Mouse (Mus musculus) MEL (cell line): ENCODE results near the gene Cdk12. TPM values are rescaled to one million over a fixed set of nuclear protein-coding genes. Genes with fewer than 3 reads are reported as not detected.

Experiments
- DNase-seq: peaks from one replicate; pipeline ENCODE4 v3.0.0; 2011; ENCODE audit warnings: low read depth, low spot score
- H3K27ac ChIP-seq: 2 replicates; pipeline ENCODE4 v1.5.1; 2012; ENCODE audit warnings: low read depth, mild to moderate bottlenecking, control low read depth, low read length, moderate library complexity; ENCODE audit not compliant: control insufficient read depth
- H3K27me3 ChIP-seq, 2 experiments: fragments of 150-350 bp in 1 of 2; sonication (generic) in 1 of 2; 2 replicates each; pipeline ENCODE4 v1.6.1; 2012; ENCODE audit warnings: low read length in 2 of 2, mild to moderate bottlenecking in 2 of 2, improper control_type of control experiment in 1 of 2, moderate library complexity in 1 of 2; ENCODE audit not compliant: insufficient read depth in 2 of 2, control insufficient read depth in 1 of 2
- H3K36me3 ChIP-seq, 2 experiments: 2 replicates each; pipeline ENCODE4 v1.6.1; 2012 to 2014; ENCODE audit warnings: low read length in 2 of 2, improper control_type of control experiment in 1 of 2, inconsistent platforms in 1 of 2, mild to moderate bottlenecking in 1 of 2; ENCODE audit not compliant: insufficient read depth in 2 of 2, control insufficient read depth in 1 of 2
- H3K4me1 ChIP-seq, 2 experiments: fragments of 150-350 bp in 1 of 2; sonication (generic) in 1 of 2; 2 replicates each; pipeline ENCODE4 v1.6.1; 2012; ENCODE audit warnings: low read length in 2 of 2, improper control_type of control experiment in 1 of 2, mild to moderate bottlenecking in 1 of 2; ENCODE audit not compliant: insufficient read depth in 2 of 2, control insufficient read depth in 1 of 2
- H3K4me3 ChIP-seq, 2 experiments: fragments of 150-350 bp in 1 of 2; sonication (generic) in 1 of 2; 2 replicates each; pipeline ENCODE4 v1.5.1; 2012; ENCODE audit warnings: low read depth in 2 of 2, low read length in 2 of 2, mild to moderate bottlenecking in 2 of 2, moderate library complexity in 2 of 2, control low read depth in 1 of 2, improper control_type of control experiment in 1 of 2; ENCODE audit not compliant: control insufficient read depth in 1 of 2, insufficient read depth in 1 of 2
- H3K79me2 ChIP-seq: 2 replicates; pipeline ENCODE4 v1.6.1; 2012; ENCODE audit warnings: mild to moderate bottlenecking, low read length, moderate library complexity; ENCODE audit not compliant: control insufficient read depth, poor library complexity, insufficient read depth
- H3K9ac ChIP-seq: 2 replicates; pipeline ENCODE4 v1.6.1; 2012; ENCODE audit warnings: low read depth, mild to moderate bottlenecking, control low read depth, low read length, moderate library complexity; ENCODE audit not compliant: control insufficient read depth, poor library complexity, severe bottlenecking
- H3K9me3 ChIP-seq: fragments of 150-350 bp; sonication (generic); replicated peaks from 2 replicates; pipeline ENCODE4 v1.6.1; 2012; ENCODE audit warnings: mild to moderate bottlenecking, low read length, improper control_type of control experiment, moderate library complexity; ENCODE audit not compliant: insufficient read depth
- BHLHE40 ChIP-seq: IDR thresholded peaks from 2 replicates; pipeline ENCODE4 v1.6.1; 2012; ENCODE audit warnings: low read depth, mild to moderate bottlenecking, inconsistent platforms, low read length, improper control_type of control experiment, borderline replicate concordance
- CHD1 ChIP-seq: IDR thresholded peaks from 2 replicates; pipeline ENCODE4 v1.6.1; 2012; ENCODE audit warnings: low read depth, mild to moderate bottlenecking, inconsistent platforms, low read length, improper control_type of control experiment
- CHD2 ChIP-seq: IDR thresholded peaks from 2 replicates; pipeline ENCODE4 v1.6.1; 2011; ENCODE audit warnings: low read length, improper control_type of control experiment
- E2F4 ChIP-seq: IDR thresholded peaks from 2 replicates; pipeline ENCODE4 v1.6.1; 2011; ENCODE audit warnings: low read depth, low read length, improper control_type of control experiment, borderline replicate concordance
- ELF1 ChIP-seq: IDR thresholded peaks from 2 replicates; pipeline ENCODE4 v1.6.1; 2014; ENCODE audit warnings: low read depth, mild to moderate bottlenecking, inconsistent platforms, low read length, improper control_type of control experiment, moderate library complexity
- EP300 ChIP-seq, 2 experiments: IDR thresholded peaks; 2 replicates each; pipeline ENCODE4 v1.6.1; 2011; ENCODE audit warnings: improper control_type of control experiment in 2 of 2, low read length in 2 of 2, low read depth in 1 of 2, mild to moderate bottlenecking in 1 of 2
- GABPA ChIP-seq: IDR thresholded peaks from 2 replicates; pipeline ENCODE4 v1.6.1; 2012; ENCODE audit warnings: low read depth, mild to moderate bottlenecking, inconsistent platforms, low read length, improper control_type of control experiment, moderate library complexity
- JUND ChIP-seq: IDR thresholded peaks from 2 replicates; pipeline ENCODE4 v1.6.1; 2011; ENCODE audit warnings: low read depth, mild to moderate bottlenecking, improper control_type of control experiment, low read length
- MAFK ChIP-seq: IDR thresholded peaks from 2 replicates; pipeline ENCODE4 v1.6.1; 2011; ENCODE audit warnings: low read depth, mild to moderate bottlenecking, low read length, improper control_type of control experiment, borderline replicate concordance
- MAZ ChIP-seq: IDR thresholded peaks from 2 replicates; pipeline ENCODE4 v1.6.1; 2012; ENCODE audit warnings: low read depth, mild to moderate bottlenecking, inconsistent platforms, low read length, improper control_type of control experiment
- MYB ChIP-seq: IDR thresholded peaks from 2 replicates; pipeline ENCODE4 v1.6.1; 2011; ENCODE audit warnings: mild to moderate bottlenecking, low read depth, low read length, improper control_type of control experiment
- NELFE ChIP-seq: IDR thresholded peaks from 2 replicates; pipeline ENCODE4 v1.6.1; 2011; ENCODE audit warnings: low read depth, low read length, improper control_type of control experiment
- POLR2A ChIP-seq, 2 experiments: IDR thresholded peaks; 2 replicates each; pipeline ENCODE4 v1.6.1; 2011 to 2012; ENCODE audit warnings: low read length in 2 of 2, mild to moderate bottlenecking in 2 of 2, control low read depth in 1 of 2, improper control_type of control experiment in 1 of 2, low read depth in 1 of 2, moderate library complexity in 1 of 2; ENCODE audit not compliant: control insufficient read depth in 1 of 2, insufficient read depth in 1 of 2, poor library complexity in 1 of 2
- POLR2AphosphoS5 ChIP-seq: IDR thresholded peaks from 2 replicates; pipeline ENCODE4 v1.6.1; 2012; ENCODE audit warnings: low read depth, borderline replicate concordance, mild to moderate bottlenecking, inconsistent platforms, low read length, moderate library complexity, mixed read lengths
- RCOR1 ChIP-seq: IDR thresholded peaks from 2 replicates; pipeline ENCODE4 v1.6.1; 2012; ENCODE audit warnings: low read depth, mild to moderate bottlenecking, inconsistent platforms, low read length, improper control_type of control experiment
- SIN3A ChIP-seq: IDR thresholded peaks from 2 replicates; pipeline ENCODE4 v1.6.1; 2012; ENCODE audit warnings: low read length, improper control_type of control experiment, inconsistent platforms
- SMC3 ChIP-seq: IDR thresholded peaks from 2 replicates; pipeline ENCODE4 v1.6.1; 2011; ENCODE audit warnings: low read depth, low read length, improper control_type of control experiment
- USF1 ChIP-seq: IDR thresholded peaks from 2 replicates; pipeline ENCODE4 v1.6.1; 2014; ENCODE audit warnings: low read depth, mild to moderate bottlenecking, inconsistent platforms, low read length, improper control_type of control experiment, moderate library complexity
- ZKSCAN1 ChIP-seq: IDR thresholded peaks from 2 replicates; pipeline ENCODE4 v1.6.1; 2012; ENCODE audit warnings: low read depth, mild to moderate bottlenecking, inconsistent platforms, low read length, improper control_type of control experiment, moderate library complexity
- polyA plus RNA-seq, 2 experiments: library from polyadenylated mRNA; stranded (reverse) in 1 of 2; unstranded in 1 of 2; fragments of >175 nt in 1 of 2; fragments of >200 nt in 1 of 2; gene quantifications; 2 replicates each; pipeline versions ENCODE4 v1.2.1 to v1.2.4; 2012; ENCODE audit warnings: low replicate concordance in 2 of 2, low read depth in 1 of 2; ENCODE audit not compliant: insufficient read length in 2 of 2, insufficient read depth in 1 of 2, missing spikeins in 1 of 2
- total RNA-seq: library from RNA; depleted of rRNA; stranded (reverse); fragments of 300-350 nt; gene quantifications from 2 replicates; pipeline ENCODE4 v1.2.3, GENCODE M21; 2012

Cdk12 gene
- total and polyA plus RNA-seq, 3 experiments = 34.3 to 45.5 (median 34.6) TPM

GRCm38 (mm10) chr11:98187640-98188395 lies 15.0 kb upstream of the Cdk12 start:
- no peaks in the 10 kb centered on the region for H3K27me3 ChIP-seq
- no peak overlapping the region for H3K4me3 ChIP-seq
- H3K79me2 ChIP-seq = peaks cover 44% of the 10 kb centered on the region
- no peaks in the 10 kb centered on the region for H3K9me3 ChIP-seq
- no peak for DNase-seq
- peaks cover 14 to 54% of the 10 kb centered on the region in 2 experiments for H3K36me3 ChIP-seq
- H3K9ac ChIP-seq = no peak overlapping the region
- H3K27ac ChIP-seq = no peak overlapping the region
- no peak for TF ChIP-seq JUND
- no peak for TF ChIP-seq SMC3
- no peak for TF ChIP-seq RCOR1
- no peak for TF ChIP-seq POLR2AphosphoS5
- TF ChIP-seq SIN3A = no peak
- TF ChIP-seq ZKSCAN1 = no peak
- no peak for TF ChIP-seq MYB
- TF ChIP-seq E2F4 = no peak
- no peak for TF ChIP-seq EP300 (IDR thresholded peaks at IDR 0.05; ENCODE audit: low read depth in 1 of 2, low read length in 2 of 2)
- TF ChIP-seq CHD2 = no peak
- no peak for TF ChIP-seq MAFK
- no peak for TF ChIP-seq USF1
- TF ChIP-seq NELFE = no peak
- no peak for TF ChIP-seq POLR2A (IDR thresholded peaks at IDR 0.05; ENCODE audit: control insufficient read depth in 1 of 2, insufficient read depth in 1 of 2, low read depth in 1 of 2, low read length in 2 of 2, poor library complexity in 1 of 2)
- no peak for TF ChIP-seq MAZ
- no peak for TF ChIP-seq ELF1
- no peak for TF ChIP-seq CHD1
- peaks cover 0 to 7% of the 10 kb centered on the region in 2 experiments; a peak in 3 of 4 replicates for H3K4me1 ChIP-seq

- no peak overlapping the region for H3K9ac ChIP-seq
Measured at GRCm38 (mm10) chr11:98190820-98191219, 12.0 kb upstream of the Cdk12 start.

More at GRCm38 (mm10) chr11:98190820-98191219, 12.0 kb upstream of the Cdk12 start:
- TF ChIP-seq BHLHE40 (no peak), POLR2A (IDR thresholded peaks at IDR 0.05; ENCODE audit: control insufficient read depth in 1 of 2, insufficient read depth in 1 of 2, low read depth in 1 of 2, low read length in 2 of 2, poor library complexity in 1 of 2) (peak in 1 of 2 experiments; percentile 20; a peak in 1 of 4 replicates), GABPA (no peak)
- TF ChIP-seq, all 39 proteins: peak for 1
- H3K4me1 ChIP-seq = peaks cover 0 to 7% of the 10 kb centered on the region in 2 experiments; a peak in 3 of 4 replicates
- H3K4me3 ChIP-seq = no peak overlapping the region
- peaks cover 47% of the 10 kb centered on the region for H3K79me2 ChIP-seq
- no peaks in the 10 kb centered on the region for H3K27me3 ChIP-seq
- no peak for DNase-seq
- peaks cover 12 to 30% of the 10 kb centered on the region in 2 experiments for H3K36me3 ChIP-seq
- H3K9me3 ChIP-seq = no peaks in the 10 kb centered on the region
- H3K27ac ChIP-seq = no peak overlapping the region
